Mouse (Mus musculus) c-Kit-positive CD71-positive TER-119-positive erythroid progenitor cells, embryonic 14.5 days (primary cell): ENCODE results near the gene Supt20.
"Not testable (repeated sequence)": the region's sequence is repeated elsewhere in the genome, so short reads cannot be mapped to it uniquely, and the experiment has no call there.

Source experiments
- DNase-seq: peaks from one replicate; pipeline ENCODE4 v3.0.0-alpha.2; 2013; ENCODE audit warnings: low spot score

Gene Supt20

DNA sequence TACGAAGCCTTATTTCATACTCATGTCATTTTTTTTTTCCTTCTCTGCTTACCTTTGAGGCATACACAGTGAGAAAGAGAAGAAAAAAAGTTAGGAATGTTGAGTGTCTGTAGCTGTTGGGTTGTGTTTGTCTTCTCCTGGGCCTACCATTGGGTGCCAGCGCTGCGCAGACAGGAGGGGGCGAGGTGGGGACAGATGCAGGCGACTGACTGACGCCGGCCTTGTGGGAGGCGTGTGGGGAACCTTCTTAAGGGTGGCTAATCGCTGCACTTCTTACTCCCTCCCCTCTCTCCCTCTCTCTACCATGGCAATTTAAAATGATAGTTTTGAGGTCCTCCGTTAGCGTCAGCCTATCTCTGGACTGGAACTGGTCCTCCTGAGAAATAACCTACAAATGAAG, 63.5 kb downstream of the Supt20 start:
- no peak for DNase-seq

- DNase-seq: no peak
Measured at GRCm38 (mm10) chr3:54757446-54757845, 64.8 kb downstream of the Supt20 start.

GRCm38 (mm10) chr3:54759211-54759610, 66.6 kb downstream of the Supt20 start:
- no peak for DNase-seq

DNA sequence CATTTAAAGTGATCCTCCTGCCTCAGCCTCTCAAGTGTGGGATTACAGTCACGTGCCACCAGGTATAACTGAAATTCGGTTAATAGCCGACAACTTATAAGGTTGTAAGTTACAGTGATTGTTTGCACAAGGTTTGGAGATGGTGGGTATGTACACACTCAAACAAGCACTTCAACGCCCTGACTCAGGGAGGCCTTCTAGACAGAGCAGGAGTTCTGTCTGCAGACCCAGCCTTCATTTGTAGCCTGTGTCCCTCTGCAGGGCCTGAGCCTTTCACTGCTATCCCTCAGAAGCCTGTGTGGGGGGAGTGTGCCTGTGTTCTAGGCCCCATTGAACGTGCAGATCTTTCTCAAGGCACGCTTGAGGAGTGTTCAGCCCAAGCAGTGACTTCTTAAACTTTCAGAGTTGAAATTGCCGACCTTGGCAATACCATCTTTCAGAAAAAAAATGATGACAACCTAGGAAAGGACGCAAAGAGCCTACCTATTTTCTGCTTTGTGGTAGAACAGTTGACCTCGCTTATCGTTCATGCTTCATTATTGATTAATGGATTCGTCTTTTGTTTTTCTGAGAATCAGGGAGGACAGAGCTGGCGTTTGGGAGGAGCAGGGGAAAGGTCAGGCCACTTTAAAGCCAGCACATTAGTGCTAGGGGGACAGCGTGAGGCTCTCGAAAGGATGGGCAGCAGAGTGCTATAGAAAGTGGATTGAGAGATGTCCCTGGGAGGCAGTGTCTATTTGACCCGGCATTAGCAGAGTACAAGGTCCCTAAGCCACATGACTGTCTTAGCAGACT, 67.9 kb downstream of the Supt20 start:
- no peak for DNase-seq

DNA sequence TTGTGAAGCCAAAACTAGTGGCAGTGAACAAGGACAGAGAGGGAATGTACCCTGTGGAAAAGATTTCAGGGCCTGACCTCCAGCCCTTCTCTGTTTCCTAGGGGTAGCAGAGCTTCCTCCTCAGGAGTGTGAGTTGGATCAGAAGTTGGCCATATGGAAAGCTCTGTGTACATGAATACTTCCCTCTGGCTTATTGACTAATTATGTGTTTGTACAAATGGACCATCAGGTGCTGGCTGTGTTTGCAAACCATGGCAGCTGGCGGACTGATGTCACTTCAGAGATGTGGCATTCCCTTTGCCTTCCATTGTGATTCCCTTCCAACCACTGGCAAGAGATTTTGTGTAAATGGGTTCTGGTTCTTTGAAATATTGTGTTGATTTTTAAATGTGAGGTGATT, 68.7 kb downstream of the Supt20 start:
- no peak for DNase-seq

GRCm38 (mm10) chr3:54764418-54764817, 71.8 kb downstream of the Supt20 start:
- no peak for DNase-seq

GRCm38 (mm10) chr3:54765521-54765920, 72.9 kb downstream of the Supt20 start:
- not testable (repeated sequence) for DNase-seq

GRCm38 (mm10) chr3:54766034-54766433, 73.4 kb downstream of the Supt20 start:
- no peak for DNase-seq

GRCm38 (mm10) chr3:54766811-54767210, 74.2 kb downstream of the Supt20 start:
- DNase-seq: no peak

GRCm38 (mm10) chr3:54768592-54768991, 76.0 kb downstream of the Supt20 start:
- no peak for DNase-seq

GRCm38 (mm10) chr3:54769349-54770275, 77.0 kb downstream of the Supt20 start:
- no peak for DNase-seq

DNA sequence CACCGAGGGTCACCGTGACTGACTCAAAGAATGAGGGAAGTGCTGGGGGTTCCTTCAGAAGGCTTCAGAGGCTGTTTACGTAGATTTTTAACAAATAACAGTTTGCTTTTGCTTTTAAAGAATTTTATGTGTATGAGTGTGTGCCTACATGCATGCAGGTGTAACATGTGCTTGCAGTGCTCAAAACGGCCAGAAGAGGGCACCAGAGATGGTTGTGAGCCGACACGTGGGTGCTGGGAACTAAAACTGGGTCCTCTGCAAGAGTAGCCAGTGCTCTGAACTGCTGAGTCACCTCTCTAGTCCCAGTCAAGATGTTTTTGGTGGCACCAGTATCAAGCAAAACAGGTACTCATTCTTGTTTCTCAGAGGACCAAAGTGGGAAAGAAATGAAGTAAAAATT, 81.0 kb downstream of the Supt20 start:
- DNase-seq: no peak

DNA sequence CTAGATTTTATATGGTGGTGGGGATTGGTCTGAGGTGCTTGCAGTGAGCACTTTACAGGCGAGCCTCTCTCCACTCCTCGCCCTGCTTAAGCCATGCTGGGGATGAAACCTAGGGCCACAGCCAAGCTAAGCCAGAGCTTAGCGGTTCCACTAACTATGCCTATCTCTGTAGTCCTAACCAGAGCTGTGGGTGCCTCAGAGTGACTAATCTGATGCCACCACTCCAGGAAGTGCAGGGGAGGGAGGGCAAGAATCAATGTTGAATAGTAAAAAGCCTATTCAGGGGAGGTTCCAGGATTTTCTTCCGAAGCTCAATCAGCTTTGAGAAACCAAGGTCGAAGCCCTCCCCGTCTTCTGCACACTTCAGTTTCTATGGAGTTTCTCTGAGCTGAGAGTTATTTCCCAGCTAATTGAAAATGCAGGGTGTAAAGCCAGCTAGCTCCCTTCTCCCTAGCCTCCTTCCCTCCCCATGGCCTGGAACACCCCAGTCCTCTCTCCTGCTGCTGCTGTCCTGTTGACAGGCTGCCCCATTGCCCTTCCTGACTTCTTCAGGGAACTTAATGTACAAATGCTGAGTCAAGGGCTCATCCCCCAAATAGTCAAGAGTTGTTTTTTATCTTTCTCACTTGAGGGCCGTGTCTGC, 83.5 kb downstream of the Supt20 start:
- no peak for DNase-seq
